Mouse (Mus musculus) forebrain, embryonic 16.5 days (tissue): Measurements from ENCODE around the gene Kcnh8. TPM values are rescaled to one million over a fixed set of nuclear protein-coding genes. Genes with fewer than 3 reads are reported as not detected.
A peak's percentile ranks its signal among the peaks of the same experiment; 100 is the strongest.

ENCODE experiments used
- ATAC-seq: fragments of 200-750 bp; cut with Nextera tagmentation; 2 replicates; pipeline ENCODE4 v1.8.0; 2017; ENCODE audit warnings: mild to moderate bottlenecking, moderate library complexity
- H3K27ac ChIP-seq: fragments of 300-500 bp; sonication (generic); 2 replicates; pipeline ENCODE4 v1.5.1; 2014; ENCODE audit warnings: low read length, control low read depth
- H3K27me3 ChIP-seq: fragments of 300-500 bp; sonication (generic); replicated peaks from 2 replicates; pipeline ENCODE4 v1.6.1; 2014; ENCODE audit warnings: low read length; ENCODE audit not compliant: control insufficient read depth, insufficient read depth
- H3K36me3 ChIP-seq: fragments of 300-500 bp; sonication (generic); 2 replicates; pipeline ENCODE4 v1.6.1; 2014; ENCODE audit not compliant: control insufficient read depth, insufficient read depth
- H3K4me1 ChIP-seq: fragments of 300-500 bp; sonication (generic); replicated peaks from 2 replicates; pipeline ENCODE4 v1.6.1; 2014; ENCODE audit warnings: low read length; ENCODE audit not compliant: control insufficient read depth, insufficient read depth
- H3K4me2 ChIP-seq: fragments of 300-500 bp; sonication (generic); 2 replicates; pipeline ENCODE4 v1.6.1; 2014; ENCODE audit warnings: mild to moderate bottlenecking, low read length, control low read depth
- H3K4me3 ChIP-seq: fragments of 300-500 bp; sonication (generic); replicated peaks from 2 replicates; pipeline ENCODE4 v1.5.1; 2014; ENCODE audit warnings: mild to moderate bottlenecking, low read length, control low read depth
- H3K9ac ChIP-seq: fragments of 300-500 bp; sonication (generic); replicated peaks from 2 replicates; pipeline ENCODE4 v1.6.1; 2014; ENCODE audit warnings: low read depth, low read length, control low read depth
- H3K9me3 ChIP-seq: fragments of 300-500 bp; sonication (generic); 2 replicates; pipeline ENCODE4 v1.6.1; 2016; ENCODE audit warnings: low read length; ENCODE audit not compliant: control insufficient read depth
- WGBS: fragments of 180-500 bp; shearing (Covaris S2); extraction: QIAGEN DNeasy Blood & Tissue Kit; methylation state at CpG from one replicate; pipeline ENCODE4 v1.1.7; 2014; 5-methylcytosine and 5-hydroxymethylcytosine counted together
- polyA plus RNA-seq: library from polyadenylated mRNA; unstranded; fragments of >200 nt; fragmentation: Nextera tagmentation; extraction: Ambion mirVana; gene quantifications from 2 replicates; pipeline ENCODE4 v1.2.1, GENCODE M21; 2015

Kcnh8 gene
- polyA plus RNA-seq, 1 experiment from 2014 or later: 4.8 TPM

DNA sequence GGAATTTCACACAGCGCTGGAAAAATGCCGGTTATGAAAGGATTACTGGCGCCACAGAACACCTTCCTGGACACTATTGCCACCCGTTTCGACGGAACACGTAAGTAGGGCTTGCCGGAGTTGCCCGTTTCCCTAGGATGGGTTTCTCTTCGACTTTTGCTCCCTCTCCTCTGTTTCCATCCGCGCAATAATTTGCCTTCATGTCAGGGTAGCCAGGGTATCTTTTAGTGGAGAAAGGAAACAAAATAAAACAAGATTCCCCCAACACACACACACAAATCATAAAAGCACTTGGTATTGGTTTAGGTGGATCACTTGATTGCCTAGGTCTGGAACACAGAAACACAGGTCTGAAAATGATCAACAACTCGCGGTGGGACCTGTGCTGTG, 267 bp downstream of the Kcnh8 start:
- no peak for ATAC-seq
- Histone ChIP-seq H3K36me3 (no peaks in the 10 kb centered on the region), H3K27me3 (no peaks in the 10 kb centered on the region), H3K9ac (peak overlapping the region; percentile 94), H3K4me2 (peak overlapping the region; percentile 72), H3K4me3 (peak overlapping the region; percentile 81), H3K9me3 (no peaks in the 10 kb centered on the region), H3K27ac (peak overlapping the region; percentile 96; the same call in 1 of the 2 replicates), H3K4me1 (peaks cover 8% of the 10 kb centered on the region)
- under 1% methylated on average over 14 of the region's 14 CpGs for WGBS

DNA sequence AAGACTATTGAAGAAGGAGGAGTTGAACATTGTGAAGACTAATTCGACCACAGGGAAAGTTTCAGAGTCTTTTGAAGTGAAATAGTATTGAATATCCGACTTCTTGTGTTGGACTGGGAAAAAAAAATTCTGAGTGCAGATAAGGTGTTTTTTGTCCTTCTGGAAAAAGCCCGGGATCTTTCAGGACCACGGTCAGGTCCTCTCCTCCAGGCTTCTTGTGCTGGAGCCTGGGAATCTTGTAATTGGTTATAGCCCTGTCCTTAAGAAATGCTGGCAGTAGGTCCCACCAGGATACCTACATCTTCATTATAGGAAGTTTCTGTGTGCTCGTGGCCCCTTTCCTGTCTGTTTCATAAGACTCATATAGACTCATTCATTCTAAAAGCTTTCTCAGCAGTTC, 902 bp downstream of the Kcnh8 start:
- peaks cover 8% of the 10 kb centered on the region for H3K4me1 ChIP-seq
- H3K27me3 ChIP-seq: no peaks in the 10 kb centered on the region
- H3K36me3 ChIP-seq: no peaks in the 10 kb centered on the region
- peak overlapping the region; percentile 81 for H3K4me3 ChIP-seq
- 3% methylated on average over 5 of the region's 5 CpGs for WGBS
- ATAC-seq: no peak
- no peak overlapping the region for H3K9ac ChIP-seq
- H3K9me3 ChIP-seq: no peaks in the 10 kb centered on the region
- no peak overlapping the region for H3K27ac ChIP-seq
- H3K4me2 ChIP-seq: peak overlapping the region; percentile 72

GRCm38 (mm10) chr17:52611382-52611781, 8.9 kb downstream of the Kcnh8 start:
- no peak overlapping the region for H3K4me3 ChIP-seq
- 44% methylated on average over 4 of the region's 4 CpGs for WGBS
- H3K27me3 ChIP-seq: no peaks in the 10 kb centered on the region
- no peaks in the 10 kb centered on the region for H3K4me1 ChIP-seq
- H3K36me3 ChIP-seq: no peaks in the 10 kb centered on the region
- ATAC-seq: no peak
- no peak overlapping the region for H3K4me2 ChIP-seq
- no peaks in the 10 kb centered on the region for H3K9me3 ChIP-seq
- no peak overlapping the region for H3K9ac ChIP-seq
- H3K27ac ChIP-seq: no peak overlapping the region

GRCm38 (mm10) chr17:52649186-52649585, 46.7 kb downstream of the Kcnh8 start:
- Histone ChIP-seq H3K27me3 (no peaks in the 10 kb centered on the region), H3K27ac (no peak overlapping the region), H3K36me3 (no peaks in the 10 kb centered on the region), H3K9ac (no peak overlapping the region), H3K4me2 (no peak overlapping the region), H3K4me1 (no peaks in the 10 kb centered on the region), H3K4me3 (no peak overlapping the region), H3K9me3 (no peaks in the 10 kb centered on the region)
- ATAC-seq: no peak

DNA sequence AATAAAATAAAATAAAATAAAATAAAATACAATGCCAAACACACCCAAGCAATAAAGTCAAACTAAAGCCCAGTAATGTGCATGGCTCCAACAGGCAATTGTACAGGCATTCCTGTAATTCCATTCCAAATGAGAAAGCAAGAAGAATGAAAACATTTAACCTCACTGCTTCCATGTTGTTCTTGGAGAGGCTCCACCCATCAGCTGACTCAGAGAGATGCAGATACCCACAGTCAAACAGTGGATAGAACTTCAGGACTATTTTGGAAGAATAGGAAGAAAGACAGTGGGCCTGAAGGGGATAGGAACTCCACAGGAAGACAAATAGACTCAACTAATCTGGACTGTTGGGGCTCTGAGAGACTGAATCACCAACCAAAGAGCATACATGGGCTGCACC, 89.5 kb downstream of the Kcnh8 start:
- Histone ChIP-seq H3K27me3 (no peaks in the 10 kb centered on the region), H3K27ac (no peak overlapping the region), H3K36me3 (no peaks in the 10 kb centered on the region), H3K9ac (no peak overlapping the region), H3K9me3 (no peaks in the 10 kb centered on the region), H3K4me3 (no peak overlapping the region), H3K4me2 (no peak overlapping the region), H3K4me1 (no peaks in the 10 kb centered on the region)
- ATAC-seq: no peak

DNA sequence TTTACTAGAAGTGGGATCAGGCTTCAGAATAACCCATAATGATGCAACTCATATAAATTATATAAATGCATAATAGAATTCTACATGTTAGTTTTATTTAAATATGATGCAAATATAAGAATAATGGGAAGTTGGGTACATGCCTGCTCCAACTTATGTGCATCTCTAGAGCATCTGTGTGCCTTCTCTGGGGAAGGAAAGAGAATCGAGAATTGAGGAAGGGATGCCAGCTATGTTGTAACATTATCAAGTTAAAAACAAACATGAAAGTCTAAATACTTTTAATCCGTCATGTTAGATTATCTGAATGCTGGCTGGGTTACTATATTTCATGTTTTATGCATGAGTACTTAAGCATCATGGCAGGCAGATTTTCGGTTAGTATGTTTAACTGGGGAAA, 99.4 kb downstream of the Kcnh8 start:
- WGBS: 55% methylated on average over 3 of the region's 3 CpGs
- Histone ChIP-seq H3K4me3 (no peak overlapping the region), H3K4me1 (no peaks in the 10 kb centered on the region), H3K4me2 (no peak overlapping the region), H3K9me3 (no peaks in the 10 kb centered on the region), H3K36me3 (no peaks in the 10 kb centered on the region), H3K27me3 (no peaks in the 10 kb centered on the region), H3K9ac (no peak overlapping the region), H3K27ac (no peak overlapping the region)
- peak; percentile 83 for ATAC-seq

DNA sequence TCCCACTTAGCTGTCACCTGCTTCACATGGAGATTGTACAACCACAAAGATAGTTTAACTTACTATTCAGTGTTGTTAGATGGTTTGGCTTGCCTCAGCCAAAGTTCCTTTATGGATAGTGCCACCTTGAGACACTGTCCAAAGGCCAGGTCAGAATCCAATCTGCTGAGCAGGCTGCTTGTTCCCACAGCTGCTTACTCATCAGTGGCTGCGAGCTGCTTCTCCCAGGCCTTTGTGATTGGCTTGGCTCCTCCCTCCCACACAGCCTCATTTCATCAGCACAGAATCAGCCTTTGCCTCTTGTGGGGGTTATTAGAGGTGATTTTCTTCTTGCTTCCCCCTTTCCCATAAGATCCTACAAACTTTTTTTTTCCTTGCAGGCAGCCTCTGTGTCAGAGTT, 109.8 kb downstream of the Kcnh8 start:
- Histone ChIP-seq H3K4me1 (0 out of 2 replicates have a peak, but pooled peaks cover 2% of the 10 kb centered on the region), H3K36me3 (no peaks in the 10 kb centered on the region), H3K27me3 (no peaks in the 10 kb centered on the region), H3K27ac (no peak overlapping the region), H3K4me2 (no peak overlapping the region), H3K4me3 (no peak overlapping the region), H3K9ac (no peak overlapping the region), H3K9me3 (no peaks in the 10 kb centered on the region)
- ATAC-seq: peak; percentile 55; the same call in 1 of the 2 replicates
- WGBS: 7% methylated on average over 1 of the region's 1 CpGs

GRCm38 (mm10) chr17:52722214-52722613, 119.7 kb downstream of the Kcnh8 start:
- Histone ChIP-seq H3K9me3 (no peaks in the 10 kb centered on the region), H3K4me3 (no peak overlapping the region), H3K36me3 (no peaks in the 10 kb centered on the region), H3K4me2 (no peak overlapping the region), H3K4me1 (no peaks in the 10 kb centered on the region), H3K27ac (no peak overlapping the region), H3K9ac (no peak overlapping the region), H3K27me3 (no peaks in the 10 kb centered on the region)
- ATAC-seq: no peak
- WGBS: 71% methylated on average over 3 of the region's 3 CpGs

DNA sequence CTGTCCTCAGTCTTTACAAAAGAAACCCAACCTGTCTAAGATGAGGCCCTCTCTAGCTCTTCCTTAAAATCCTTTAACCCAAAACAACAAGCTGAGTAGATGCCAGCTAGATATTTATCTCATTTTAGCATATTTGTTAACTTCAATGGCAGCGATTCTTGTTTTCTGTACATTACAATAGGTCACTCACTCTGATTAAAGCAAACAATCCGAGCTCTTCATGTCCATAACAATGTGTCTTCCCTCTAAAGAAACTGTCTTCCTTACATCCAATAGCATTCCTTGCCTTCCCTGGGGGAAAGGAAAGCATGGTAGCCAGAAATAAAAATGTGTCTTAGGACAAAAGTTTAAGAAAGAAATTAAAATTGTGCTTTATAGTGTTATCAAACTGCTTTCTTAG, 126.3 kb downstream of the Kcnh8 start:
- 68% methylated on average over 2 of the region's 2 CpGs for WGBS

DNA sequence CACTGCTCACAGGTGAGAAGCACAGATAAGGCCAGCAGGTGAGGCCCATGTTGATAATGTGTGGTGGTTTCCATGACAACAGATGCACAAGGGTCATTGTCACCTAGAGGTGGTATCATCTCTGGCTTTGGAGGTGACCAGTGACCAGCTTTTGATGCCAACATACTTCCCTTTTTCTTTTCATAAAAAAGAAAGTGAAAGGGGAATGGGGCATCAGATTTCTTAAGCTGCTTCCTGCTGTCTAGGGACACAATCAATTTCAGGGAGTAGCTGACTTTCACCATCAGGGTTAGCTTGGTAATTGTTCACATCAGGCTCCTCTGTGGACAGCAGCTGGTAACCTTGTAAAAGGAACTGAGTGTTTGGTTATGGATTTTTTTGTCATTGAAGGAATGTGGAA, 135.9 kb downstream of the Kcnh8 start:
- Histone ChIP-seq H3K4me2 (no peak overlapping the region), H3K9ac (no peak overlapping the region)
- no peak for ATAC-seq

More for the DNA sequence above, 126.3 kb downstream of the Kcnh8 start:
- ATAC-seq: no peak
- Histone ChIP-seq H3K27ac (no peak overlapping the region), H3K9me3 (no peaks in the 10 kb centered on the region), H3K4me3 (no peak overlapping the region), H3K4me1 (no peaks in the 10 kb centered on the region), H3K27me3 (no peaks in the 10 kb centered on the region), H3K4me2 (no peak overlapping the region), H3K9ac (no peak overlapping the region), H3K36me3 (no peaks in the 10 kb centered on the region)

More for the DNA sequence above, 135.9 kb downstream of the Kcnh8 start:
- Histone ChIP-seq H3K27me3 (no peaks in the 10 kb centered on the region), H3K36me3 (no peaks in the 10 kb centered on the region), H3K4me1 (no peaks in the 10 kb centered on the region), H3K9me3 (no peaks in the 10 kb centered on the region), H3K27ac (no peak overlapping the region), H3K4me3 (no peak overlapping the region)
